Mouse (Mus musculus) embryonic facial prominence, embryonic 10.5 days (tissue): ENCODE data around the gene Tgif1. TPM values are rescaled to one million over a fixed set of nuclear protein-coding genes. Genes with fewer than 3 reads are reported as not detected.

Experiments used
- DNase-seq: peaks from one replicate; pipeline ENCODE4 v3.0.0-alpha.2; 2017; ENCODE audit warnings: low spot score
- H3K27ac ChIP-seq: fragments of 300-500 bp; sonication (generic); replicated peaks from 2 replicates; pipeline ENCODE4 v1.5.1; 2016; ENCODE audit warnings: mild to moderate bottlenecking
- H3K27me3 ChIP-seq: fragments of 300-500 bp; sonication (generic); replicated peaks from 2 replicates; pipeline ENCODE4 v1.6.1; 2016; ENCODE audit warnings: low read depth, mild to moderate bottlenecking; ENCODE audit not compliant: poor library complexity, severe bottlenecking
- H3K36me3 ChIP-seq: fragments of 300-500 bp; sonication (generic); replicated peaks from 2 replicates; pipeline ENCODE4 v1.6.1; 2016; ENCODE audit warnings: mild to moderate bottlenecking, moderate library complexity
- H3K4me1 ChIP-seq: fragments of 300-500 bp; sonication (generic); 2 replicates; pipeline ENCODE4 v1.6.1; 2016
- H3K4me3 ChIP-seq: fragments of 300-500 bp; sonication (generic); 2 replicates; pipeline ENCODE4 v1.5.1; 2016; ENCODE audit warnings: mild to moderate bottlenecking, moderate library complexity
- H3K9me3 ChIP-seq: fragments of 300-500 bp; sonication (generic); 2 replicates; pipeline ENCODE4 v1.6.1; 2016; ENCODE audit warnings: mild to moderate bottlenecking
- WGBS: fragments of 180-500 bp; shearing (Covaris S2); methylation state at CpG from one replicate; pipeline ENCODE4 v1.1.7; 2016; 5-methylcytosine and 5-hydroxymethylcytosine counted together
- polyA plus RNA-seq: library from polyadenylated mRNA; unstranded; fragments of >200 nt; fragmentation: Nextera tagmentation; extraction: Ambion mirVana; gene quantifications from 2 replicates; pipeline ENCODE4 v1.2.1, GENCODE M21; 2016

The Tgif1 gene
- polyA plus RNA-seq, 1 experiment from 2014 or later = 112 TPM

GRCm38 (mm10) chr17:70809776-70810175 is 43.6 kb downstream of the Tgif1 start:
- Histone ChIP-seq H3K4me1 (peaks cover 10% of the 10 kb centered on the region), H3K27ac (no peak overlapping the region), H3K9me3 (no peaks in the 10 kb centered on the region), H3K27me3 (0 out of 2 replicates have a peak, but pooled peaks cover 8% of the 10 kb centered on the region), H3K4me3 (no peak overlapping the region), H3K36me3 (no peaks in the 10 kb centered on the region)
- DNase-seq = no peak
- 55% methylated on average over 3 of the region's 3 CpGs for WGBS

- Histone ChIP-seq H3K9me3 (no peaks in the 10 kb centered on the region), H3K27ac (no peak overlapping the region), H3K36me3 (no peaks in the 10 kb centered on the region), H3K27me3 (0 out of 2 replicates have a peak, but pooled peaks cover 8% of the 10 kb centered on the region), H3K4me3 (no peak overlapping the region), H3K4me1 (peaks cover 10% of the 10 kb centered on the region)
- no peak for DNase-seq
- WGBS = 38% methylated on average over 14 of the region's 14 CpGs
Observed at GRCm38 (mm10) chr17:70808837-70809236, 44.5 kb downstream of the Tgif1 start.

GRCm38 (mm10) chr17:70807885-70808284 is 45.5 kb downstream of the Tgif1 start:
- H3K9me3 ChIP-seq = no peaks in the 10 kb centered on the region
- 0 out of 2 replicates have a peak, but pooled peaks cover 8% of the 10 kb centered on the region for H3K27me3 ChIP-seq
- H3K36me3 ChIP-seq = no peaks in the 10 kb centered on the region
- DNase-seq = no peak
- 94% methylated on average over 1 of the region's 1 CpGs for WGBS
- no peak overlapping the region for H3K27ac ChIP-seq
- H3K4me1 ChIP-seq = peaks cover 10% of the 10 kb centered on the region
- H3K4me3 ChIP-seq = no peak overlapping the region

- H3K36me3 ChIP-seq = no peaks in the 10 kb centered on the region
- 0 out of 2 replicates have a peak, but pooled peaks cover 8% of the 10 kb centered on the region for H3K27me3 ChIP-seq
- no peak for DNase-seq
- 88% methylated on average over 2 of the region's 2 CpGs for WGBS
- peaks cover 10% of the 10 kb centered on the region for H3K4me1 ChIP-seq
- H3K27ac ChIP-seq = no peak overlapping the region
- no peaks in the 10 kb centered on the region for H3K9me3 ChIP-seq
- H3K4me3 ChIP-seq = no peak overlapping the region
Observed at GRCm38 (mm10) chr17:70806600-70806999, 46.7 kb downstream of the Tgif1 start.

- no peaks in the 10 kb centered on the region for H3K9me3 ChIP-seq
- H3K27me3 ChIP-seq = 0 out of 2 replicates have a peak, but pooled peaks cover 8% of the 10 kb centered on the region
- H3K4me3 ChIP-seq = no peak overlapping the region
- no peak overlapping the region for H3K27ac ChIP-seq
- H3K36me3 ChIP-seq = no peaks in the 10 kb centered on the region
- WGBS = 95% methylated on average over 9 of the region's 9 CpGs
- peaks cover 11% of the 10 kb centered on the region for H3K4me1 ChIP-seq
- DNase-seq = no peak
Observed at GRCm38 (mm10) chr17:70805866-70806265, 47.5 kb downstream of the Tgif1 start.

- Histone ChIP-seq H3K9me3 (no peaks in the 10 kb centered on the region), H3K27ac (no peak overlapping the region), H3K4me1 (0 out of 2 replicates have a peak, but pooled peaks cover 2% of the 10 kb centered on the region), H3K36me3 (no peaks in the 10 kb centered on the region), H3K4me3 (no peak overlapping the region), H3K27me3 (no peaks in the 10 kb centered on the region)
- no peak for DNase-seq
- 78% methylated on average over 14 of the region's 14 CpGs for WGBS
Observed at GRCm38 (mm10) chr17:70802022-70802421, 51.3 kb downstream of the Tgif1 start.

GRCm38 (mm10) chr17:70799266-70799665 is 54.1 kb downstream of the Tgif1 start:
- Histone ChIP-seq H3K36me3 (no peaks in the 10 kb centered on the region), H3K4me1 (peaks cover 15% of the 10 kb centered on the region), H3K27me3 (no peaks in the 10 kb centered on the region), H3K9me3 (no peaks in the 10 kb centered on the region), H3K4me3 (no peak overlapping the region), H3K27ac (no peak overlapping the region)
- no peak for DNase-seq
- WGBS = 75% methylated on average over 4 of the region's 4 CpGs

- peaks cover 22% of the 10 kb centered on the region for H3K4me1 ChIP-seq
- H3K27ac ChIP-seq = no peak overlapping the region
- no peak overlapping the region for H3K4me3 ChIP-seq
- H3K27me3 ChIP-seq = no peaks in the 10 kb centered on the region
- DNase-seq = no peak
- H3K36me3 ChIP-seq = no peaks in the 10 kb centered on the region
- 85% methylated on average over 1 of the region's 1 CpGs for WGBS
- H3K9me3 ChIP-seq = no peaks in the 10 kb centered on the region
Observed at GRCm38 (mm10) chr17:70797773-70798045, 55.6 kb downstream of the Tgif1 start.

- Histone ChIP-seq H3K9me3 (no peaks in the 10 kb centered on the region), H3K27me3 (no peaks in the 10 kb centered on the region), H3K36me3 (no peaks in the 10 kb centered on the region), H3K27ac (no peak overlapping the region), H3K4me1 (peaks cover 22% of the 10 kb centered on the region), H3K4me3 (no peak overlapping the region)
- WGBS = 80% methylated on average over 8 of the region's 8 CpGs
- no peak for DNase-seq
Observed at GRCm38 (mm10) chr17:70796940-70797772, 56.2 kb downstream of the Tgif1 start.

- H3K4me1 ChIP-seq = peaks cover 23% of the 10 kb centered on the region
- H3K9me3 ChIP-seq = no peaks in the 10 kb centered on the region
- WGBS = 70% methylated on average over 4 of the region's 4 CpGs
- H3K27ac ChIP-seq = 0 out of 2 replicates have a peak overlapping the region, but pooled peaks have one; percentile 78
- DNase-seq = no peak
- no peak overlapping the region for H3K4me3 ChIP-seq
- no peaks in the 10 kb centered on the region for H3K36me3 ChIP-seq
- no peaks in the 10 kb centered on the region for H3K27me3 ChIP-seq
Observed at GRCm38 (mm10) chr17:70795196-70795595, 58.1 kb downstream of the Tgif1 start.

- 45% methylated on average over 6 of the region's 6 CpGs for WGBS
- H3K4me3 ChIP-seq = peak overlapping the region; percentile 11; the same call in 1 of the 2 replicates
- no peaks in the 10 kb centered on the region for H3K27me3 ChIP-seq
Observed at GRCm38 (mm10) chr17:70794722-70795121, 58.6 kb downstream of the Tgif1 start.

GRCm38 (mm10) chr17:70794291-70794690 is 59.1 kb downstream of the Tgif1 start:
- H3K9me3 ChIP-seq = no peaks in the 10 kb centered on the region
- peaks cover 23% of the 10 kb centered on the region for H3K4me1 ChIP-seq
- peak; percentile 73 for DNase-seq
- no peaks in the 10 kb centered on the region for H3K36me3 ChIP-seq
- 2% methylated on average over 7 of the region's 7 CpGs for WGBS
- no peaks in the 10 kb centered on the region for H3K27me3 ChIP-seq
- peak overlapping the region; percentile 11; the same call in 1 of the 2 replicates for H3K4me3 ChIP-seq
- H3K27ac ChIP-seq = peak overlapping the region; percentile 78

More at GRCm38 (mm10) chr17:70794722-70795121, 58.6 kb downstream of the Tgif1 start:
- Histone ChIP-seq H3K4me1 (peaks cover 23% of the 10 kb centered on the region), H3K36me3 (no peaks in the 10 kb centered on the region), H3K27ac (peak overlapping the region; percentile 78), H3K9me3 (no peaks in the 10 kb centered on the region)
- no peak for DNase-seq
